Mouse (Mus musculus) ZHBTc4 (cell line): Measurements from ENCODE around the gene Kcnj9.
A peak's percentile ranks its signal among the peaks of the same experiment; 100 is the strongest.

ENCODE experiments used
- DNase-seq: peaks from one replicate; pipeline ENCODE4 v3.0.0-alpha.2; 2011; ENCODE audit warnings: low read depth, low spot score

Gene Kcnj9

DNA sequence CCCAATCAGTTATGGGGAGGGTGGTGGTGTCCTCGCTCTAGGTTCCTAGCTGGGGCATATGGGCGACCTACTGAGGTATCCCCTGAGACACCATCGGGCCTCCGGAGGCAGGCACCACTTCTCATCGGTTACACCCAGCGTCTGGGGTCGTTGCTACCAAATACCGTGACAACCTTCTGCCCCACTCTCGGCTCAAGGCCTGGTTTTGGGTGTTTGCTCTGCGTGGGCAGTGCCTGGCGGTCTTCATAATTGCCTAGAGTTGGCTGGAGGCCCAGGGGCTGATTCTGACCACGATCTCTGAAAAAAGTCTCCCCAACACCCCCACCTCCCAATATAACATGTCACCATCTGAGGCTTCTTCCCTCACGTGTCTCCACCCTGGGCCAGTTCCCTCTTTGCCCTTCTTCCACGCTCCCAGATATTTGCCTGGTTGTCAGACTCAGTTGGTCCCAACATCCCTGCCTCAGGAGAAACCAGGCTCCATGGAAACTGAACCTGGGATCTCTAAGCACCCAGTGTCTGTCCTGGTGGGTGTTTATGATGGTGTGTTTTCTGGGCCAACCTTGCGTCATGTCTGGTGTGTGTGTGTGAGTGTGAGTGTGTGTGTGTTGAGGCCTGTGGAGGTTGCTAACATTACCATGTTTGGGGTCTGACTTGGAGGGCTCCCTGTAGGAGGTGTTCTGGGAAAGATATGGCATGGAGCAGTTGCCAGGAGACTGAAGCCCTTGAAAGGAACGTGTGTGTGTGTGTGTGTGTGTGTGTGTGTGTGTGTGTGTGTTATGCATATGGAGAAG is 16.2 kb downstream of the Kcnj9 start:
- DNase-seq: no peak

DNA sequence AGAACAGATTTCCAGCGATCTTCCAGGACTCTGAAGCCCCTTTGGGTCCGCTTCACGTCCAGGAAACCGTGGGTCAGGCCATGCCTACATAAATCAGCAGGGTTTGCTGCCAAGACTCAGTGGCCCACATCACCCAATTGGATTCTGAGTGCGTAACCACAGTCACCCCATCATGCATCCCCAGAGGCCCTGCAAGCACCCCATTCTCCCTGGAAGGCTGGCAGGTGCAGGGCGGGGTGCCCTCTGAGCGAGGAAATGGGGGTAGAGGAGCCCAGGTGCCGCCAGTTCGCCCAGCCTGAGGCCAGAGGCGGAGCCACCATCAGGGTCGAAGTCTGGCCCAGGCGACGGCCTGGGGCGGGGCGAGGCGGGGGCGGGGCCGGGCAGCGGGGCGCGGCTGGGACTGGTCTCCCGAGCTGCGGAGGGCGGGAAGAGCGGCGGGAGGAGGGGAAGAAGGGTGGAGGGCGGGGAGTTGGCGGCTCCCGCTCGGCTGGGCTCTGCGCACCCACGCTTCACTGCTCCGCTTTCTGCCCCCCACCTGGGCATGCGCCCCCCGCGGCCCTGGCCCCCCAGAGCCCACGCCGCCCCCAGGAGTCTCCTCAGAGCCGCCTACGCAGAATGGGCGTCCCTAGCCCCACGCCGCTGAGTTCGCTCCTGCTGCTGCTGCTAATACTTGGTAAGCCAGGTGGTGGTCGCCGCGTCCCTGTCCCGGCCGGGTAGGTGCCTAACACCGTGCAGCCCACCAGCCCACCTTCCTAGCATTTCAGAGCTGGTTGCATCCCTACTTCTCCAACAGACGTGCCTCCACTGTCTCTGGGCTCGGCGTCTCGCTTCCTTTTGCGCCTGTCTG is 17.0 kb downstream of the Kcnj9 start:
- DNase-seq: peak; percentile 93

GRCm38 (mm10) chr1:172311248-172311906 is 17.7 kb downstream of the Kcnj9 start:
- DNase-seq: peak; percentile 89

DNA sequence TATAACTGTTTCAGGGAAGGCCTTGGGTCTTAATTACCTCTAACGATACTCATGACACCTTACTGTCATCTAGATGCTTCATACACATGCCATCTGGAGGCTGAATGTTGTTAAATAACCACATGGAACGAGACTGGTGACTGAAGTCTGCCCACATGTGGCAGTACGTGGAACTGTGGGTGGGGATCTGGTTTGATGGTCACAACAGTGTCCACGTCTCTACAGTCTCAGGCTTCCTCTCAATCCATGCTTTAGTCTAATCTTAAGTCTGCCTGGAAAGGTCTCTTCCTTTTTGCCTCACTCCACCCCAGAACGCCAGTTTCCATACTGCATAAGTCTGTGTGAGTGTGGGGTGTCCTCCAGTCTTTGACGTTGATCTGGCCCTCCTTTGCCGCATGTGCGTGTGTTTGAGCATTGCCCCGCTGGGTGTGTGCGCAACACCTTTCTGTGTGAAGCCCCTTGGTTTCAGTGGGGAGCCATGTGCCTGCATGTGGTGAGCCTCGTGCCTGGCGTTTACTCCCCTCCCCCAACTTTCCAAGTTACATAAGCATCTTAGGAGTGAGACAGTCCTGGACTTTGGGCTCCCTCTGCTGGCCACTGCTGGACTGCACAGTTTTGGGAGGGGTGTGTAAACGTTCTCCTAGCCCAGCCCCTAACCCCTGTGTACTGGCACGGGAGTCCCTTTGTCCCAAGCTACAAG is 19.3 kb downstream of the Kcnj9 start:
- peak; percentile 97 for DNase-seq

DNA sequence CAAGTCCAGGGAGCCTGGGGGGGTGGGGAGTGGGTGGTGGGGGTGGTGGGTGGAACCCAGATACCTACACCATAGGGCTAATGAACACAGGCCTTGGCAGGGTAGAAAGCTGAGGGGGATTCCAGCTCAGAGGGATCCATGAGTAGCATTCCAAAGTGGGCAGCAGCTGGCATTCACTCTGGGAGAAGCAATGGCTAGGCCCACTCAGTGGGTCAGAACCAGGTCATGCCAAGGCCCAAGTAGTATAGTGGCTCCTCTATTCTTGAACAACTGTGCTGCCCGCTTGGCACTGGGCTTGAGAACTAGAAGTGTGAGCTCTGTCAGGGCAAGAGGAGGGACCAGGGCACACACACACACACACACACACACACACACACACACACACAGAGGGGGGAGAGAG is 20.7 kb downstream of the Kcnj9 start:
- DNase-seq: no peak

GRCm38 (mm10) chr1:172307936-172308335 is 21.2 kb downstream of the Kcnj9 start:
- DNase-seq: no peak

DNA sequence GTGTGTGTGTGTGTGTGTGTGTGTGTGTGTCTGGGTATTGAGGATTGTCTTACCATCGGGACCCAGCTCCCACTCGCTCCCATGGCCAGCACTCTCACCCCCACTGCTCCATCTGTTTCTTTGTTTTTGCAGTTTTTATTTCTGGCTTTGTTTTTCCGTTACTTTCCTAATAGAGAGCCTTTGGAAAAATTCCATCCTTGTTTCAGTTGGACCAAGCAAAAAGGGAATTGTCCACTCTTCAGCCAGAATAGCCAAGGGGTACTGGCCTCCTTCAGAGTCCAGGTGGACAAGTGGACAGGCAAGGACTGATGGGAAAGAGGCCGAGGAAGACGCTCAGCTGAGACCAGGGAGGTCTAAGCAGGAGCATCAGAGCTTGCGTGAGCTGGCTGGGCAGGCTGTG is 22.2 kb downstream of the Kcnj9 start:
- no peak for DNase-seq

GRCm38 (mm10) chr1:172306196-172306595 is 22.9 kb downstream of the Kcnj9 start:
- no peak for DNase-seq

- peak; percentile 62 for DNase-seq
Measured at GRCm38 (mm10) chr1:172305635-172306034, 23.5 kb downstream of the Kcnj9 start.

GRCm38 (mm10) chr1:172305153-172305552 is 24.0 kb downstream of the Kcnj9 start:
- DNase-seq: no peak

DNA sequence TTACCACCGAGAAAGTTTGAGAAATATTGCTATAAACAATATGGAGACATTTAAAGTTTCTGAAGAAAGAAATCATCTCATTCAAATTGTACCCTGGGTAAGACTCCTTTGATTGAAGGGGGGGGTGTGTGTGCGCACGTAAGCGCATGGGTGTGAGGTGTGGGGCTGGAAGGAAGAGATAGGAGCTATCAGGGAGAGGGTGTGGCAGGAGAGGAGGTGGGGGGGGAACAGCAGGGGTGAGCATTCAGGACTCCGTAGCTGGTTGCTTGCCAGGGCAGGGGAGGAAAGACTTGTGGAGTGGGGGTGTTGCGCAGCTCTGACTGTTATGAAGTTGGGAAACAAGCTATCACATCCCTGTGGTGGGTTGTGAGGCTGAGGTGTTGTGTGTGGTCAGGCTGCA is 24.7 kb downstream of the Kcnj9 start:
- DNase-seq: no peak

DNA sequence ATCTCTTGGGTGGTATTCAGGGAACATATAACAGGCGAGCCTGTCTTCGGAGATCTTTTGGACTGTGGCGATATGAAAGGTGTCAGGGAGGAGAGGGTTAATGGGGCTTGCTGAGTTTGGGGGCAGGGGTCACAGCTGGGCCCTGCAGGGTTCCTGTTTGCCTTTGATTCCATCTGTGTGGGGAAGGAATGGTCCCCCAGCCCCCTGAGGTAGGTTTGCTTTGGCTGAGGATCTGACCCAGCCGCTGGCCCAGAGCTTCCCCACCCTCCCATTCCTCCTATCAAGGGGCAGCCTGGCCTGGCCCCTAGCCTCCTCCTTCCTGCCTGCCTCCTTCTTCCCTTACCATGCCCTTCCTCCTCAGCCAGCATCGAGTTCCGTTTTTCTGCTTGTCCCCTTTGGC is 26.3 kb downstream of the Kcnj9 start:
- no peak for DNase-seq

GRCm38 (mm10) chr1:172302311-172302710 is 26.8 kb downstream of the Kcnj9 start:
- DNase-seq: no peak

DNA sequence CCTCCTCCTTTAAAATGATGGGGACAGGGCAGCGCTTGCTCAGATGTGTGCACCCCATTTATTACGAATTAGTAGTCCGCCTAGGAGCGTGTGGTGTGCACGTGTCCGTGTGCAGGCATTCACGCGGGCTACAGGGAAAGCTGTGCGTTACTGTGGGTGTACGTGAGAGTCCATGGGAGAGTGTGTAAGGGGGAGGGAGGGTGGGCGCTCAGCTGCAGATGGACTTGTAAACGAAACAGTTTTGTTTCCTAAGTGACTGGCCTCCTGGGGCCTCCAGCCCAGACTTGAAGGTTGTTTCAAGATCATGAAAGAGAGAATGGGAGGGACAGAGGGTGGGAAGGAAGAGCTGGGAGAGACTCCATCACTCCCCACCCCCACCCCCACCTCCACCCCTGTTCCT is 27.9 kb downstream of the Kcnj9 start:
- peak; percentile 63 for DNase-seq

GRCm38 (mm10) chr1:172300247-172300646 is 28.9 kb downstream of the Kcnj9 start:
- no peak for DNase-seq

DNA sequence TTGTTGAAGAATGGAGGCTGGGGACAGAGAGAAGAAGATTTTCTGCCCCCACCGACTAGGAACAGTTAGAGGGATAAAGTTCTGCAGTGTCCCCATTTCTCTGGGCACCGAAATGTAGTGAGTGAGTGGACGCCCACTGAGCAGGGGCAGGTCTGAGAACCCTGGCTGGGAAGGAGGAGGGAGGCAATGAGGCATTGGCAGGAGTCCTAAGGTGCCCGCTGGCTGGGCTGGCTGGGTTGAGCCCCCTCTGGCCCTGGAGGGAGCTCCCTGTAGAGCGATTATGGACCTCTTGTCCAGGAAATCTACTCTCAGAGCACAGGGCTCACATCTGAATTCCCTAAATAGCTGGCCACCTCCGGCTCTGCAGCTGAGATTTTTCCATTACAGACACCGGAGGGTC is 29.6 kb downstream of the Kcnj9 start:
- no peak for DNase-seq

- no peak for DNase-seq
Measured at GRCm38 (mm10) chr1:172297611-172298537, 31.2 kb downstream of the Kcnj9 start, which contains the start of gene Atp1a2. Gene Atp1a2 (minus strand): TSS chr1:172298064.

GRCm38 (mm10) chr1:172296816-172297510 is 32.2 kb downstream of the Kcnj9 start:
- no peak for DNase-seq

GRCm38 (mm10) chr1:172295751-172296197 is 33.3 kb downstream of the Kcnj9 start:
- DNase-seq: no peak

DNA sequence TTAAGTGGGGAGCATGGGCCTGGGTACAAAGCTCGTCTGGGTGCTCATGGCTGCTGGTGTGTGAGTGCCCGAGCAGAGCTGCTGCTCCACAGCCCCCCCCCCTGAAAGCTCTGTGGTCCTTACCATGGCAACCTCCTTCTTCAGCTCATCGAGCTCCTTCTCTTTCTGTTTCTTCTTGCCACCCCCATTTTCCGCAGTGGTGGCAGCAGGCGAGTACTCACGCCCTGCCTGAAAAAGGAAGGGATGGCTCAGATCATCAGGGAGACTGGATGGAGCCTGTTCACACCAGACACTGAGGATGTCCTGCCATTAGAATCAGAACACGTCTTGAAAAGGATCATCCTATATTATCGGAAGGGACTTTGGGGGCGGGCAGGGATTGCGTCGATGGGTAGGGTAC is 35.7 kb downstream of the Kcnj9 start:
- DNase-seq: no peak
